Mouse (Mus musculus) sigmoid colon, adult 10 weeks (tissue): Measurements from ENCODE around the gene Dld. TPM values are rescaled to one million over a fixed set of nuclear protein-coding genes. Genes with fewer than 3 reads are reported as not detected.

ENCODE experiments used
- polyA plus RNA-seq: library from polyadenylated mRNA; stranded (reverse); fragments of 350-450 nt; fragmentation: Illumina TruSeq; extraction: RNeasy Lipid Tissue Mini Kit (QIAGEN cat#74804); gene quantifications from one replicate; pipeline ENCODE4 v1.2.3, GENCODE M21; 2014; ENCODE audit warnings: low read depth, low replicate concordance

Dld gene
- polyA plus RNA-seq: 508 TPM

GRCm38 (mm10) chr12:31350944-31351928, at the start of gene Dld:
Dld (minus strand) TSS chr12:31351453.

DNA sequence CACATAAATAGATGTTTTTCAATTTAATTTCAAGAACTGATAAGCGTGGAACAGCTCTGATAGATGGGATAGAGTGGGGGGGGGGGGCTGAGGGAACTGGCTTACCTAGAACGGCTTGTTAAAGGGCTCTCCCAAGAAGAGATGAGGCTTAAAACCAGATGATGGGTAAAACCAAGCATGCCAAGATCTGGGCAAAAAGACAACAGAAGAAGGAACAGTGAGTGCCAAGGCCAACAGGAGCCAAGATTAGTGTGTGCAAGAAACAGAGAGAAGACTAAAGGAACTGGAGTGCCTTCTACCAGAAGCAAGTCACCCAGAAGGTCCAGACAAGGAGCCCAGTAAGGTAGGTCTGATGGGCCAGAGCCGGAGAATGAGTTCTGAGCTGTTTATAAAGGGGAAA, 39.3 kb upstream of the Dld start, which contains the start of gene Slc26a3:
Gene Slc26a3, plus strand, starts transcription at position 301 of the 400 bp plus-strand sequence.

Other genes with a start within 250 kb of the Dld start
- not detected for gene Gm6993, start 110.7 kb downstream of the Dld start, polyA plus RNA-seq
- 23.8 TPM for gene Lamb1, start 86.2 kb downstream of the Dld start, polyA plus RNA-seq
- 2,054 TPM for gene Slc26a3, start 39.4 kb upstream of the Dld start, polyA plus RNA-seq
- gene Cbll1, start 148.2 kb upstream of the Dld start, polyA plus RNA-seq: 31.0 TPM
- 0.41 TPM for gene Slc26a4, start 208.5 kb upstream of the Dld start, polyA plus RNA-seq